Mouse (Mus musculus) adrenal gland, postnatal 4 days (tissue): Measurements from ENCODE around the gene Lrrc4b. TPM values are rescaled to one million over a fixed set of nuclear protein-coding genes. Genes with fewer than 3 reads are reported as not detected.

ENCODE experiments used
- microRNA-seq: library from miRNA; unstranded; fragments of <30 nt; microRNA quantifications from one replicate; pipeline ENCODE4 v1.2.0, GENCODE M21; 2021
- total RNA-seq, 2 experiments: library from RNA; stranded (reverse); gene quantifications; 2 replicates each; pipeline ENCODE4 v1.2.3; 2021

Lrrc4b gene
- total RNA-seq, 2 experiments from 2014 or later: 18.7 to 18.8 TPM

Small RNA genes within 50 kb of the gene (microRNA-seq; reads per million reads assigned to microRNA genes)
- gene Mir7052: 1.3 reads per million

Other genes starting within 250 kb of the Lrrc4b start
- gene Klk1b24, start 240.8 kb upstream of the Lrrc4b start, total RNA-seq: not detected
- gene Klk1b3, start 230.8 kb upstream of the Lrrc4b start, total RNA-seq: not detected
- not detected for gene Klk1b4, start 221.6 kb upstream of the Lrrc4b start, total RNA-seq
- under 1 TPM in 1 of 2 experiments, not detected in 1; 0.59 TPM for gene Klk1b5, start 213.1 kb upstream of the Lrrc4b start, total RNA-seq
- gene Klk1, start 203.7 kb upstream of the Lrrc4b start, total RNA-seq: 10 to 100 TPM in 1 of 2 experiments, not detected in 1; 41.2 TPM
- gene Gm36864, start 192.8 kb upstream of the Lrrc4b start, total RNA-seq: not detected
- 1 to 10 TPM in 1 of 2 experiments, under 1 TPM in 1; 0.96 to 1.2 TPM for gene 1700028J19Rik, start 182.3 kb upstream of the Lrrc4b start, total RNA-seq
- 100 to 1,000 TPM; 210 to 226 TPM for gene 2410002F23Rik, start 182.3 kb upstream of the Lrrc4b start, total RNA-seq
- gene Acp4, start 171.6 kb upstream of the Lrrc4b start, total RNA-seq: not detected
- not detected for gene Gm15517, start 167.6 kb upstream of the Lrrc4b start, total RNA-seq
- 1 to 10 TPM; 6.0 to 7.1 TPM for gene Clec11a, start 122.1 kb upstream of the Lrrc4b start, total RNA-seq
- 10 to 100 TPM; 12.0 to 16.9 TPM for gene Shank1, start 118.8 kb upstream of the Lrrc4b start, total RNA-seq
- gene Syt3, start 44.9 kb upstream of the Lrrc4b start, total RNA-seq: 1 to 10 TPM; 3.6 to 4.4 TPM
- gene 1700008O03Rik, start 43.2 kb upstream of the Lrrc4b start, total RNA-seq: 1 to 10 TPM; 1.0 to 2.0 TPM
- 1 to 10 TPM; 3.2 to 6.2 TPM for gene Aspdh, start 36.4 kb downstream of the Lrrc4b start, total RNA-seq
- 10 to 100 TPM; 40.3 to 48.1 TPM for gene Josd2, start 39.0 kb downstream of the Lrrc4b start, total RNA-seq
- 10 to 100 TPM; 84.1 to 90.2 TPM for gene Emc10, start 67.5 kb downstream of the Lrrc4b start, total RNA-seq
- 10 to 100 TPM; 21.6 to 22.7 TPM for gene Fam71e1, start 67.6 kb downstream of the Lrrc4b start, total RNA-seq
- gene Mybpc2, start 95.6 kb downstream of the Lrrc4b start, total RNA-seq: 1 to 10 TPM; 6.6 to 9.9 TPM
- gene Spib, start 103.1 kb downstream of the Lrrc4b start, total RNA-seq: 1 to 10 TPM in 1 of 2 experiments, under 1 TPM in 1; 0.84 to 2.9 TPM
- gene Pold1, start 119.8 kb downstream of the Lrrc4b start, total RNA-seq: 10 to 100 TPM; 41.4 to 49.3 TPM
- gene Nr1h2, start 124.9 kb downstream of the Lrrc4b start, total RNA-seq: 100 to 1,000 TPM; 128 to 129 TPM
- 10 to 100 TPM in 1 of 2 experiments, 1 to 10 TPM in 1; 2.5 to 18.3 TPM for gene Napsa, start 143.4 kb downstream of the Lrrc4b start, total RNA-seq
- gene Kcnc3, start 161.6 kb downstream of the Lrrc4b start, total RNA-seq: 1 to 10 TPM; 7.6 to 9.9 TPM
- gene Myh14, start 241.8 kb downstream of the Lrrc4b start, total RNA-seq: 1 to 10 TPM; 7.0 to 8.2 TPM